Mouse (Mus musculus) limb, embryonic 13.5 days (tissue): ENCODE results near the gene Rnf214. TPM values are rescaled to one million over a fixed set of nuclear protein-coding genes. Genes with fewer than 3 reads are reported as not detected.
A peak's percentile ranks its signal among the peaks of the same experiment; 100 is the strongest.

Experiments
- ATAC-seq: fragments of 200-750 bp; cut with Nextera tagmentation; 2 replicates; pipeline ENCODE4 v1.8.0; 2017; ENCODE audit warnings: low read depth, moderate number of reproducible peaks, moderate TSS enrichment; ENCODE audit not compliant: low FRiP score
- H3K27ac ChIP-seq: fragments of 300-500 bp; sonication (generic); 2 replicates; pipeline ENCODE4 v1.5.1; 2015; ENCODE audit warnings: inconsistent platforms, mild to moderate bottlenecking, moderate library complexity
- H3K27me3 ChIP-seq: fragments of 300-500 bp; sonication (generic); 2 replicates; pipeline ENCODE4 v1.6.1; 2015; ENCODE audit warnings: mild to moderate bottlenecking, inconsistent platforms
- H3K36me3 ChIP-seq: fragments of 300-500 bp; sonication (generic); 2 replicates; pipeline ENCODE4 v1.6.1; 2015; ENCODE audit warnings: inconsistent platforms, mild to moderate bottlenecking, moderate library complexity
- H3K4me1 ChIP-seq: fragments of 300-500 bp; sonication (generic); 2 replicates; pipeline ENCODE4 v1.6.1; 2015; ENCODE audit warnings: inconsistent platforms
- H3K4me2 ChIP-seq: fragments of 300-500 bp; sonication (generic); replicated peaks from 2 replicates; pipeline ENCODE4 v1.6.1; 2015; ENCODE audit warnings: inconsistent platforms, mild to moderate bottlenecking, moderate library complexity
- H3K4me3 ChIP-seq: fragments of 300-500 bp; sonication (generic); 2 replicates; pipeline ENCODE4 v1.5.1; 2015; ENCODE audit warnings: moderate library complexity, mild to moderate bottlenecking, inconsistent platforms
- H3K9ac ChIP-seq: fragments of 300-500 bp; sonication (generic); 2 replicates; pipeline ENCODE4 v1.6.1; 2015; ENCODE audit warnings: mild to moderate bottlenecking, inconsistent platforms
- H3K9me3 ChIP-seq: fragments of 300-500 bp; sonication (generic); 2 replicates; pipeline ENCODE4 v1.6.1; 2016; ENCODE audit warnings: inconsistent platforms
- WGBS: fragments of 180-500 bp; shearing (Covaris S2); methylation state at CpG from one replicate; pipeline ENCODE4 v1.1.7; 2015; 5-methylcytosine and 5-hydroxymethylcytosine counted together
- polyA plus RNA-seq: library from polyadenylated mRNA; unstranded; fragments of >200 nt; fragmentation: Nextera tagmentation; extraction: Ambion mirVana; gene quantifications from 2 replicates; pipeline ENCODE4 v1.2.1, GENCODE M21; 2015

Rnf214 gene
- polyA plus RNA-seq, 1 experiment from 2014 or later: 70.6 TPM

DNA sequence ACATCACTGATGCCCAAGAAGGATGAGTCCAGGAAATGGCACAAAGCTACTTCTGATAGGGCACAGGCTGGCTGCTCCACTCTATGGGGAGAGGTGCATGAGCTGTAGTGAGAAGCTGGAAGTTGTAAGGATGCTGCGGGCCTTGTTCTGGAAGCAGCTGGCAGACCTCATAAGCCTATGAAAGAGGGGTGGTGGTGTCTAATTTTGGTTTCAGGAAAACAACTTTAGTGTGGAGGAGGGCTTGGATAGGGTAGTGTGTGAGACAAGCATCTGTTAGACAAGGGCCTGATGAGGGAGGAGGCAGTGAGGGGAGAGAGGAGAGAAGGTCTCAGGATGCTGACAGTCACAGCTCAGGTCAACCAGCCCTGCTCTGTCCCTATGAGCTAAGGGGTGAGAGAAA, 62.9 kb downstream of the Rnf214 start:
- Histone ChIP-seq H3K4me3 (no peak overlapping the region), H3K4me2 (no peak overlapping the region), H3K27me3 (no peaks in the 10 kb centered on the region), H3K9me3 (no peaks in the 10 kb centered on the region), H3K4me1 (peaks cover 30% of the 10 kb centered on the region), H3K36me3 (no peaks in the 10 kb centered on the region; the same call in 1 of the 2 replicates), H3K9ac (no peak overlapping the region), H3K27ac (no peak overlapping the region)
- 81% methylated on average over 1 of the region's 1 CpGs for WGBS
- no peak for ATAC-seq

- H3K4me3 ChIP-seq: no peak overlapping the region
- no peak for ATAC-seq
- H3K4me1 ChIP-seq: peaks cover 30% of the 10 kb centered on the region
- no peak overlapping the region for H3K27ac ChIP-seq
- no peaks in the 10 kb centered on the region for H3K27me3 ChIP-seq
- H3K36me3 ChIP-seq: no peaks in the 10 kb centered on the region; the same call in 1 of the 2 replicates
- H3K9ac ChIP-seq: no peak overlapping the region
- 85% methylated on average over 5 of the region's 5 CpGs for WGBS
- no peak overlapping the region for H3K4me2 ChIP-seq
- H3K9me3 ChIP-seq: no peaks in the 10 kb centered on the region
Measured at GRCm38 (mm10) chr9:45843007-45843406, 63.7 kb downstream of the Rnf214 start.

- H3K9ac ChIP-seq: no peak overlapping the region; the same call in 1 of the 2 replicates
- no peak overlapping the region for H3K4me3 ChIP-seq
- H3K36me3 ChIP-seq: no peaks in the 10 kb centered on the region; the same call in 1 of the 2 replicates
- ATAC-seq: no peak
- 78% methylated on average over 6 of the region's 6 CpGs for WGBS
- no peak overlapping the region for H3K4me2 ChIP-seq
- H3K4me1 ChIP-seq: peaks cover 30% of the 10 kb centered on the region
- no peaks in the 10 kb centered on the region for H3K9me3 ChIP-seq
- H3K27me3 ChIP-seq: no peaks in the 10 kb centered on the region
- no peak overlapping the region for H3K27ac ChIP-seq
Measured at GRCm38 (mm10) chr9:45841458-45841857, 65.3 kb downstream of the Rnf214 start.

- H3K36me3 ChIP-seq: no peaks in the 10 kb centered on the region; the same call in 1 of the 2 replicates
- H3K4me2 ChIP-seq: peak overlapping the region; percentile 99
- no peak overlapping the region for H3K27ac ChIP-seq
- no peaks in the 10 kb centered on the region for H3K9me3 ChIP-seq
- H3K4me1 ChIP-seq: peaks cover 30% of the 10 kb centered on the region
- H3K9ac ChIP-seq: peak overlapping the region; percentile 90
- no peaks in the 10 kb centered on the region for H3K27me3 ChIP-seq
- peak overlapping the region; percentile 90 for H3K4me3 ChIP-seq
- no peak for ATAC-seq
- 68% methylated on average over 5 of the region's 5 CpGs for WGBS
Measured at GRCm38 (mm10) chr9:45840331-45840730, 66.4 kb downstream of the Rnf214 start.

GRCm38 (mm10) chr9:45839982-45840300, 66.8 kb downstream of the Rnf214 start:
- ATAC-seq: no peak
- H3K27me3 ChIP-seq: no peaks in the 10 kb centered on the region
- H3K4me3 ChIP-seq: peak overlapping the region; percentile 90
- H3K4me1 ChIP-seq: peaks cover 30% of the 10 kb centered on the region
- 75% methylated on average over 7 of the region's 7 CpGs for WGBS
- no peaks in the 10 kb centered on the region for H3K9me3 ChIP-seq
- peak overlapping the region; percentile 99 for H3K4me2 ChIP-seq
- H3K9ac ChIP-seq: peak overlapping the region; percentile 90
- no peaks in the 10 kb centered on the region; the same call in 1 of the 2 replicates for H3K36me3 ChIP-seq
- no peak overlapping the region for H3K27ac ChIP-seq

DNA sequence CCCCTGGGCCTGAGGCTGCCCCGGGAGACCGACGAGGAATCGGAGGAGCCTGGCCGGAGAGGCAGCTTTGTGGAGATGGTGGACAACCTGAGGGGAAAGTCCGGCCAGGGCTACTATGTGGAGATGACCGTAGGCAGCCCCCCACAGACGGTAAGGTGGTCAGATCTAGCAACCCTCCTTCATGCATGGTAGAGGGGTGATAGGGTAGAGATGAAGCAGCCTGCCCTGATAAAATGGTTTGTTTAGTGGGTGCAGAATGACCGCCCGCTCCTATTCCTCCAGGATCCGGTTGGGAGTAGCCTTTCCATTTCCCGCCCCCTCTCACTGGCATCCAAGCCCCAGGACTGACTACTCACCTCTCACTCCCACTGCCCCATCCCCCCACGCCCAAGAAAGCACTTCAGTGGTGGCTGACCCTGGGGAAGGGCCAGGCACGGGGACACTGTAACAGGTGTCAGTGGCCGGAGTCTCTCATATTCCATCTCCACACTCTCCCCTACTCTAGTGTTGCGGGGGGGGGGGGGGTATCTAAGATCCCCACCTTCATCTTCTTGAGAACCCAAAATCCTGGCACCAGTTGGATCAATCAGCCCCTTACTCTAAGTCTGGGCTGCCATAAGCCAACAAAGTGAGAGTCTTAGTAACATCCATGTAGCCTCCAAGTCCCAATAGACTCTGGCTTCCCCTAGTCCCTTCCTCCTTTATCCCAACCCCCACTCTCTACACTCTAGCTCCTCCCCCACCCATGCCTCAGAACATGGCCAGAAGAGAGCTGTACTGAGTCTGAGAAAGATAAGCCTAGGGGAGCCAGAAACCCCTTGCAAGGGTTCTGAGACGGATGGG, 67.4 kb downstream of the Rnf214 start:
- Histone ChIP-seq H3K4me1 (peaks cover 30% of the 10 kb centered on the region), H3K27ac (no peak overlapping the region), H3K9me3 (no peaks in the 10 kb centered on the region), H3K4me3 (peak overlapping the region; percentile 90), H3K4me2 (peak overlapping the region; percentile 99), H3K36me3 (no peaks in the 10 kb centered on the region; the same call in 1 of the 2 replicates), H3K27me3 (no peaks in the 10 kb centered on the region), H3K9ac (peak overlapping the region; percentile 90)
- 15% methylated on average over 17 of the region's 17 CpGs for WGBS
- 0 out of 2 replicates have a peak, but pooled peaks have one; percentile 9 for ATAC-seq

DNA sequence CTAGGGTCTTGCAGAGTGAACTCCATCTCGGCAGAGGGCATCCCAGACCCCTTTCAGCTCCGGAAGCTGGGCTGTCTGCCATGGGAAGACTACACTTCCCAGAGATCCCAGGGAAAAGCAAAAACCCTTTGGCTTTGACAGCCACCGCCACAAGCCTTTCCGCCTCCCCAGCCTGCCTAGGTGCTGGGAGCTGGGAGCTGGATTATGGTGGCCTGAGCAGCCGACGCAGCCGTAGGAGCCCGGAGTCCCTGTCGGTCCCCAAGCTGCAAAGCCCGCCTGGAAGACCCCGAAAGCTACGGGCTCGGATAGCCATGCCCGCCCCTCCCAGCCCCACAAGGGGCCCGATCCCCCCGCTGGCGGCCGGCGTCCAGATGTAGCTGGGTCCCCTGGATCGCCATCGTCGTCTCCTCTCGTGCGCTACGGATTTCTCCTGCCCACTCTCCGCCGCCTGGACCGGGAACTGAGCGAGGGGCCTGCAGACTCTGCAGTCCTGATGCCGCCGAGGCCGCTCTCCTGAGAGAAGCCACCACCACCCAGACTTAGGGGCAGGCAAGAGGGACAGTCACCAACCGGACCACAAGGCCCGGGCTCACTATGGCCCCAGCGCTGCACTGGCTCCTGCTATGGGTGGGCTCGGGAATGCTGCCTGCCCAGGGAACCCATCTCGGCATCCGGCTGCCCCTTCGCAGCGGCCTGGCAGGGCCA, 68.1 kb downstream of the Rnf214 start, which contains the start of gene Bace1:
Gene Bace1 (plus strand): TSS at position 147 of the 705 bp plus-strand sequence.
- Histone ChIP-seq H3K9ac (peak within 1 kb of the TSS; percentile 90), H3K9me3 (no peaks in the 10 kb centered on the region), H3K4me1 (peaks cover 30% of the 10 kb centered on the region), H3K27ac (no peak within 1 kb of the TSS), H3K36me3 (no peaks in the 10 kb centered on the region; the same call in 1 of the 2 replicates), H3K4me2 (peak within 1 kb of the TSS; percentile 99), H3K4me3 (peak within 1 kb of the TSS; percentile 90), H3K27me3 (no peaks in the 10 kb centered on the region)
- ATAC-seq: peak; percentile 89
- under 1% methylated on average over 40 of the region's 40 CpGs for WGBS

GRCm38 (mm10) chr9:45838069-45838433, 68.7 kb downstream of the Rnf214 start:
- Histone ChIP-seq H3K9me3 (no peaks in the 10 kb centered on the region), H3K4me3 (peak overlapping the region; percentile 90), H3K27me3 (no peaks in the 10 kb centered on the region), H3K36me3 (no peaks in the 10 kb centered on the region; the same call in 1 of the 2 replicates), H3K4me2 (peak overlapping the region; percentile 99), H3K4me1 (peaks cover 30% of the 10 kb centered on the region), H3K27ac (no peak overlapping the region), H3K9ac (no peak overlapping the region)
- no peak; the same call in 1 of the 2 replicates for ATAC-seq
- 21% methylated on average over 4 of the region's 4 CpGs for WGBS

DNA sequence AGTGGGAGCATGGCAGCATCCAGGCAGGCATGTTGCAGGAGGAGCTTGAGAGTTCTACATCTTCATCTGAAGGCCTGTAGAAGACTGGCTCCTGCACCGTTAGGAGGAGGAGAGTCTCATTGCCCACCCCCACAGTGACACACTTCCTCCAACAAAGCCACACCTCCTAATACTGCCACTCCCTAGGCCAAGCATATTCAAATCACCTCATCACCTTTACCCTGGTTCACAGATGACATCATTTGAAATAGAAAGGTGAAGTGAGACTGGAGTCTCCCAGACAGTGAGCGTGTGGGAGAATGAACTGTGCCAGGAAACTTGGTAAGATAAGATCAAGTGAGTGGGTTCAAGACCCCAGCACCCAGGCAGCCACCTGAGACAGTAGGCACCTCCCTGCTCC, 73.2 kb downstream of the Rnf214 start:
- Histone ChIP-seq H3K4me2 (no peak overlapping the region), H3K9me3 (0 out of 2 replicates have a peak, but pooled peaks cover 7% of the 10 kb centered on the region), H3K36me3 (no peaks in the 10 kb centered on the region), H3K9ac (no peak overlapping the region), H3K27ac (no peak overlapping the region), H3K4me3 (no peak overlapping the region), H3K4me1 (no peaks in the 10 kb centered on the region), H3K27me3 (no peaks in the 10 kb centered on the region)
- no peak for ATAC-seq
- 78% methylated on average over 2 of the region's 2 CpGs for WGBS

- Histone ChIP-seq H3K9me3 (0 out of 2 replicates have a peak, but pooled peaks cover 7% of the 10 kb centered on the region), H3K27me3 (no peaks in the 10 kb centered on the region), H3K4me2 (no peak overlapping the region), H3K4me1 (no peaks in the 10 kb centered on the region), H3K36me3 (no peaks in the 10 kb centered on the region), H3K27ac (no peak overlapping the region), H3K9ac (no peak overlapping the region), H3K4me3 (no peak overlapping the region)
- WGBS: 87% methylated on average over 2 of the region's 2 CpGs
- no peak for ATAC-seq
Measured at GRCm38 (mm10) chr9:45832898-45833297, 73.8 kb downstream of the Rnf214 start.

DNA sequence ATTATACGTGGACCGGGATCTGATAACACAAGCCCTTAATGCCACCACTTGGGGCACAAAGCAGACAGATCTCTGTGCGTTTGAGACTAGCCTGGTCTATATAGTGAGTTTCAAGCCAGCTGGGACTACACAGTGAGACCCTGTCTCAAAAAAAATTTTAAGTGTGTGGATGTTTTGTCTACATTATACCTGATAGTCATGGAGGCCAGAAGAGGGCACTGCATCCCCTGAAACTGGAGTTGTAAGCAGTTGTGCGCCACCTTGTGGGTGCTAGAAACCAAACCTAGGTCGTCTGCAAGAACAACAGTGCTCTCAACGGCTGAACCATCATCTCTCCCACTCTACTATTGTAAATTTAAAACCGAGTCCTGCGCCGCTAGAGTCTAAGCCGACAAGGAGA, 77.6 kb downstream of the Rnf214 start:
- 32% methylated on average over 10 of the region's 10 CpGs for WGBS
- Histone ChIP-seq H3K9ac (no peak overlapping the region), H3K9me3 (0 out of 2 replicates have a peak, but pooled peaks cover 7% of the 10 kb centered on the region), H3K36me3 (no peaks in the 10 kb centered on the region), H3K4me1 (peaks cover 6% of the 10 kb centered on the region), H3K4me2 (peak overlapping the region; percentile 86), H3K4me3 (peak overlapping the region; percentile 83), H3K27ac (no peak overlapping the region), H3K27me3 (no peaks in the 10 kb centered on the region)
- no peak for ATAC-seq
